Mouse (Mus musculus) lung, embryonic 15.5 days (tissue): ENCODE results near the gene Lrmda. TPM values are rescaled to one million over a fixed set of nuclear protein-coding genes. Genes with fewer than 3 reads are reported as not detected.

Experiments
- ATAC-seq: fragments of 200-750 bp; cut with Nextera tagmentation; 2 replicates; pipeline ENCODE4 v1.8.0; 2017; ENCODE audit warnings: moderate number of reproducible peaks, borderline replicate concordance; ENCODE audit not compliant: low FRiP score, low TSS enrichment; ENCODE audit errors: extremely low read depth
- H3K27ac ChIP-seq: fragments of 300-500 bp; sonication (generic); 2 replicates; pipeline ENCODE4 v1.5.1; 2015; ENCODE audit warnings: moderate library complexity, mild to moderate bottlenecking, inconsistent platforms
- H3K27me3 ChIP-seq: fragments of 300-500 bp; sonication (generic); 2 replicates; pipeline ENCODE4 v1.6.1; 2015; ENCODE audit warnings: inconsistent platforms
- H3K36me3 ChIP-seq: fragments of 300-500 bp; sonication (generic); 2 replicates; pipeline ENCODE4 v1.6.1; 2015; ENCODE audit warnings: inconsistent platforms
- H3K4me1 ChIP-seq: fragments of 300-500 bp; sonication (generic); 2 replicates; pipeline ENCODE4 v1.6.1; 2015; ENCODE audit warnings: inconsistent platforms
- H3K4me2 ChIP-seq: fragments of 300-500 bp; sonication (generic); 2 replicates; pipeline ENCODE4 v1.6.1; 2015; ENCODE audit warnings: inconsistent platforms, mild to moderate bottlenecking, moderate library complexity
- H3K4me3 ChIP-seq: fragments of 300-500 bp; sonication (generic); 2 replicates; pipeline ENCODE4 v1.5.1; 2015; ENCODE audit warnings: mild to moderate bottlenecking, inconsistent platforms
- H3K9ac ChIP-seq: fragments of 300-500 bp; sonication (generic); 2 replicates; pipeline ENCODE4 v1.6.1; 2015; ENCODE audit warnings: inconsistent platforms
- H3K9me3 ChIP-seq: fragments of 300-500 bp; sonication (generic); 2 replicates; pipeline ENCODE4 v1.6.1; 2016; ENCODE audit warnings: inconsistent platforms
- WGBS: fragments of 180-500 bp; shearing (Covaris S2); methylation state at CpG from one replicate; pipeline ENCODE4 v1.1.7; 2015; 5-methylcytosine and 5-hydroxymethylcytosine counted together
- polyA plus RNA-seq: library from polyadenylated mRNA; unstranded; fragments of >200 nt; fragmentation: Nextera tagmentation; extraction: Ambion mirVana; gene quantifications from 2 replicates; pipeline ENCODE4 v1.2.1, GENCODE M21; 2015

Gene Lrmda
- polyA plus RNA-seq, 1 experiment from 2014 or later: 0.39 TPM

- no peak for ATAC-seq
- H3K4me1 ChIP-seq: peaks cover 3% of the 10 kb centered on the region
- WGBS: 56% methylated on average over 2 of the region's 2 CpGs
Measured at GRCm38 (mm10) chr14:22918931-22919330, 899.4 kb downstream of the Lrmda start.

DNA sequence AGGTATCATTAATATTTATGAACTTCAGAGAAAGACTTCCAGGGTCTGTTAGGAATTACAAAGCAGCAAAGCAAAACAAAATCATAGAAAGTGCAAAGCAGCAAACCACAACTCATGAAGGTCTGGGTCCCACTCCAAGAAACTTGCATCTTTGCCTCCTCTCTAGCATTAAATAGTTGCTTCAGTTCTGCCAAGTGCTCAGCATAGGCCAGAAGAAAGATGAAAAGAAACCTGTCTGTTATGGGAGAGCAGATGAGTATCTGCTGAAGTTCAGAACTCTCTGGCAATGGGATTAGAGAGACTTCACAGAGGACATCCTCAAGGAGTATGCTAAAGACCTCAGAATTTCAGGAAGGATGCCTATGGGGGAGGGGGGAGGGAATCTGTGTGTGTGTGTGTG, 901.6 kb downstream of the Lrmda start:
- Histone ChIP-seq H3K27ac (no peak overlapping the region), H3K27me3 (no peaks in the 10 kb centered on the region; the same call in 1 of the 2 replicates), H3K9ac (no peak overlapping the region), H3K4me2 (no peak overlapping the region), H3K4me3 (no peak overlapping the region), H3K4me1 (peaks cover 3% of the 10 kb centered on the region), H3K36me3 (no peaks in the 10 kb centered on the region), H3K9me3 (no peaks in the 10 kb centered on the region)
- no peak for ATAC-seq

More at GRCm38 (mm10) chr14:22918931-22919330, 899.4 kb downstream of the Lrmda start:
- Histone ChIP-seq H3K27me3 (no peaks in the 10 kb centered on the region; the same call in 1 of the 2 replicates), H3K36me3 (no peaks in the 10 kb centered on the region), H3K9ac (no peak overlapping the region), H3K27ac (no peak overlapping the region), H3K9me3 (no peaks in the 10 kb centered on the region), H3K4me2 (no peak overlapping the region), H3K4me3 (no peak overlapping the region)

GRCm38 (mm10) chr14:22921796-22922195, 902.3 kb downstream of the Lrmda start:
- H3K4me1 ChIP-seq: peaks cover 3% of the 10 kb centered on the region
- ATAC-seq: no peak
- no peaks in the 10 kb centered on the region for H3K9me3 ChIP-seq
- 87% methylated on average over 2 of the region's 2 CpGs for WGBS
- H3K9ac ChIP-seq: no peak overlapping the region
- no peak overlapping the region for H3K4me2 ChIP-seq
- H3K36me3 ChIP-seq: no peaks in the 10 kb centered on the region
- H3K27ac ChIP-seq: no peak overlapping the region
- H3K4me3 ChIP-seq: no peak overlapping the region
- H3K27me3 ChIP-seq: no peaks in the 10 kb centered on the region; the same call in 1 of the 2 replicates

- peaks cover 3% of the 10 kb centered on the region for H3K4me1 ChIP-seq
- H3K9me3 ChIP-seq: no peaks in the 10 kb centered on the region
- no peak overlapping the region for H3K27ac ChIP-seq
Measured at GRCm38 (mm10) chr14:22922571-22922970, 903.1 kb downstream of the Lrmda start.

GRCm38 (mm10) chr14:22923251-22923650, 903.7 kb downstream of the Lrmda start:
- no peak for ATAC-seq
- H3K4me1 ChIP-seq: peaks cover 3% of the 10 kb centered on the region
- no peak overlapping the region for H3K4me3 ChIP-seq
- no peak overlapping the region for H3K9ac ChIP-seq
- no peaks in the 10 kb centered on the region; the same call in 1 of the 2 replicates for H3K27me3 ChIP-seq
- no peak overlapping the region for H3K4me2 ChIP-seq
- H3K9me3 ChIP-seq: no peaks in the 10 kb centered on the region
- no peaks in the 10 kb centered on the region for H3K36me3 ChIP-seq
- H3K27ac ChIP-seq: no peak overlapping the region
- 38% methylated on average over 1 of the region's 2 CpGs for WGBS

More at GRCm38 (mm10) chr14:22922571-22922970, 903.1 kb downstream of the Lrmda start:
- WGBS: 67% methylated on average over 4 of the region's 4 CpGs
- no peak overlapping the region for H3K4me3 ChIP-seq
- no peaks in the 10 kb centered on the region; the same call in 1 of the 2 replicates for H3K27me3 ChIP-seq
- H3K4me2 ChIP-seq: no peak overlapping the region
- peak; percentile 60; the same call in 1 of the 2 replicates for ATAC-seq
- H3K36me3 ChIP-seq: no peaks in the 10 kb centered on the region
- H3K9ac ChIP-seq: no peak overlapping the region

DNA sequence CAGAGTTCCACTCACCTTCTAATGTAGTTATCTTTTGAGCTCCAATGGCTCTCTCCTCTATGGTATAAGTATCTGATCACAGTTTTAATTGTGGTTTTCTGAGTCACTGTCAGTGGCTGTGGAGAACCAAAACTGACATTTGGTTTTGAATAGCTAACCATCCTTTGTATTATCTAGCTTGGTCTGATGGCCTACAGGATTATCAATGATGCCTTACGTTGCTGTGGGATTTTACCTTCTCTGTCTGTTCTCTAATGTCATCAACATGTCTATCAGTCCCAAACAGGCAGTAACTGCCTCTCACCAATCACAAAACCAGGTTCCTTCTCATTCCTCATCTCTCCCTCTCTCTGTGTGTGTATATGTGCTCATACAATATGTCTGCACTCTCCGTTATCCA, 908.8 kb downstream of the Lrmda start:
- WGBS: 90% methylated on average over 2 of the region's 2 CpGs
- Histone ChIP-seq H3K27ac (no peak overlapping the region), H3K4me1 (peaks cover 18% of the 10 kb centered on the region), H3K4me3 (no peak overlapping the region), H3K9me3 (no peaks in the 10 kb centered on the region), H3K4me2 (no peak overlapping the region), H3K9ac (no peak overlapping the region), H3K27me3 (no peaks in the 10 kb centered on the region), H3K36me3 (no peaks in the 10 kb centered on the region)
- no peak for ATAC-seq

GRCm38 (mm10) chr14:22928683-22929082, 909.2 kb downstream of the Lrmda start:
- ATAC-seq: no peak

DNA sequence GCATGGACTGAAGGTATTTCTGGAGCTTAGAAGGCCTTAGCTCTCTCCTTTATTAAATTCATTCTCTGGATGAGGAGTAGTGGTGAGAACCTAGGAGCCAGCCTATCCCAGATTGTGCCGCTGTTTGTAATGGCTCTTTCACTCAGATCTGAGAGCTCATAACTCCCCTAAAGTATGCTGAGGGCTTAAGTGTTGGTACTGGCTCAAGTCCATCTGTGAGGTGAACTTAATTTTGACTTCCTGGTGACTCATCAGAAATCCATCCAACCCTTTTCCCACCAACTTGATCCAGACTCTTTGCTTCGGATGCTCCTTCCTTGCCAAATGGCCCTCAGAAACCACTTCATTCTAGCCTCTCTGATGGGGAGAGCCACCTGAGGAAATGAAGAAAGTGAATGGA, 910.1 kb downstream of the Lrmda start:
- peaks cover 18% of the 10 kb centered on the region for H3K4me1 ChIP-seq
- 68% methylated on average over 2 of the region's 2 CpGs for WGBS
- H3K36me3 ChIP-seq: no peaks in the 10 kb centered on the region
- no peak overlapping the region for H3K4me3 ChIP-seq
- H3K9me3 ChIP-seq: no peaks in the 10 kb centered on the region
- H3K9ac ChIP-seq: no peak overlapping the region
- H3K27ac ChIP-seq: peak overlapping the region; percentile 39; the same call in 1 of the 2 replicates
- H3K27me3 ChIP-seq: no peaks in the 10 kb centered on the region
- peak; percentile 87 for ATAC-seq
- H3K4me2 ChIP-seq: no peak overlapping the region

More at GRCm38 (mm10) chr14:22928683-22929082, 909.2 kb downstream of the Lrmda start:
- no peaks in the 10 kb centered on the region for H3K9me3 ChIP-seq
- H3K9ac ChIP-seq: no peak overlapping the region
- H3K4me1 ChIP-seq: peaks cover 18% of the 10 kb centered on the region
- H3K4me2 ChIP-seq: no peak overlapping the region
- no peaks in the 10 kb centered on the region for H3K27me3 ChIP-seq
- H3K36me3 ChIP-seq: no peaks in the 10 kb centered on the region
- no peak overlapping the region for H3K4me3 ChIP-seq
- 88% methylated on average over 1 of the region's 1 CpGs for WGBS
- H3K27ac ChIP-seq: no peak overlapping the region

- WGBS: 81% methylated on average over 9 of the region's 9 CpGs
- no peaks in the 10 kb centered on the region for H3K36me3 ChIP-seq
- peaks cover 18% of the 10 kb centered on the region for H3K4me1 ChIP-seq
- H3K4me2 ChIP-seq: no peak overlapping the region
- no peak overlapping the region for H3K9ac ChIP-seq
- no peak overlapping the region for H3K4me3 ChIP-seq
- no peak overlapping the region for H3K27ac ChIP-seq
- H3K9me3 ChIP-seq: no peaks in the 10 kb centered on the region
- ATAC-seq: no peak
- H3K27me3 ChIP-seq: no peaks in the 10 kb centered on the region
Measured at GRCm38 (mm10) chr14:22930488-22931046, 911.1 kb downstream of the Lrmda start.

DNA sequence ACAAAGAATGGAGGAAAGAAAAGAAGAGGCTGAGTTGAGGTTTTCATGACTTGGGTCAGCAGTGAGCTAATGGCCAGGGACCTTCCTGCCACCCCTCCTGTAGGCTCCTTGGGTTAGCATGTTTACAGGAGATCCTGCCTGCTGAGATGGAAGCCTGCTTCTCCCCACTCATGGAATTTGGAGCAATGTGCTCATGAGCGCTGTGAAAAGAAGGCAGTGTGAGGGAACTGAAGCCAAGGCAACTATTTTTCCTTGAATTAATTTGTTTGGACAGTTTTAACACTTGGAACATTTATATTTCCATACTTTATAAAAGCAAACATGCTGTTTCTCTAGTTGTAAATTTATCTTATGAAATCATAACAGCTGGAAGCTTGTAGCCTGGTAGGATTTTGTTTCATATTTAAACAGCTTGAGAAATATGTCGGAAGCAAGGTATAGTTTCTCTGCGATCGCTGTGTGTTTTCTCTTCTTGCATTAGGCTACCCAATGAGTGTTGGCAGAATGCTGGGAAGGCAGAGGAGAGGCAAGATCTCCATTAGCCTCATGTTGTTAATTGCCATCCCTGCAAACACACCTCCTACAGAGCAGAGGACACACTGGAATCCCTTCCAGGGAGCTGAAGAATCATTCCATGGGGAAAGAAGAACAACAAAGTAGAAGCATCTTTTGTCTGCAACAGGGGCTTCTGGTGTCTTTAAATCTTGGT, 911.8 kb downstream of the Lrmda start:
- WGBS: 48% methylated on average over 4 of the region's 4 CpGs
- Histone ChIP-seq H3K27ac (no peak overlapping the region), H3K9ac (no peak overlapping the region), H3K4me3 (no peak overlapping the region), H3K4me1 (peaks cover 18% of the 10 kb centered on the region), H3K9me3 (no peaks in the 10 kb centered on the region), H3K36me3 (no peaks in the 10 kb centered on the region), H3K4me2 (no peak overlapping the region), H3K27me3 (no peaks in the 10 kb centered on the region)
- no peak for ATAC-seq

GRCm38 (mm10) chr14:22936701-22937100, 917.2 kb downstream of the Lrmda start:
- H3K4me1 ChIP-seq: 0 out of 2 replicates have a peak, but pooled peaks cover 3% of the 10 kb centered on the region
- H3K27ac ChIP-seq: no peak overlapping the region
- no peaks in the 10 kb centered on the region for H3K9me3 ChIP-seq
- H3K4me3 ChIP-seq: no peak overlapping the region
- no peak overlapping the region for H3K9ac ChIP-seq
- H3K36me3 ChIP-seq: no peaks in the 10 kb centered on the region
- no peaks in the 10 kb centered on the region for H3K27me3 ChIP-seq
- ATAC-seq: no peak
- 66% methylated on average over 3 of the region's 3 CpGs for WGBS
- no peak overlapping the region for H3K4me2 ChIP-seq

DNA sequence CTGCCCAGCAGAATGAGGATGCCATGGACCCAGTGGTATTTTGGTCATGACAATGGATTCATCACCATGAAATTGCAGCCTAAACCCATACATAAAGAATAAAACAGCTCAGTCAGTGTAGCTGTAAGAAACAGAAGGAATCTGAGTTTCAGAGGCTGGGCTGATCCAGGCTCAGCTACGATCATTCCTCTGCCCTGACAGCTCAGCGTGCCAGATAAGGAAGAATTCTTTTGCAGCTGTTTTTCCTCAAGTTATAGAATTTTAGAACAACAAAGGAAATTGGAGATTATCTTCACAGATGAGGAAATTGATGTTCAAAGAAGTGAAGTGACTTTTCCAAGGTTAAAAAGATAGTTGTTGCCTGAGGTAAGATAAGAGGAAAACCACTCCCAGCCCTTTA, 921.1 kb downstream of the Lrmda start:
- Histone ChIP-seq H3K9ac (no peak overlapping the region), H3K36me3 (no peaks in the 10 kb centered on the region), H3K27me3 (no peaks in the 10 kb centered on the region), H3K27ac (no peak overlapping the region), H3K4me1 (0 out of 2 replicates have a peak, but pooled peaks cover 3% of the 10 kb centered on the region), H3K4me2 (no peak overlapping the region), H3K9me3 (no peaks in the 10 kb centered on the region), H3K4me3 (no peak overlapping the region)
- 16% methylated on average over 2 of the region's 2 CpGs for WGBS
- ATAC-seq: no peak
